Mouse (Mus musculus): ENCODE results near the gene Sdk2. TPM values are rescaled to one million over a fixed set of nuclear protein-coding genes. Genes with fewer than 3 reads are reported as not detected.

Sdk2 gene
- polyA plus RNA-seq, 1 experiment: 1.2 TPM

DNA sequence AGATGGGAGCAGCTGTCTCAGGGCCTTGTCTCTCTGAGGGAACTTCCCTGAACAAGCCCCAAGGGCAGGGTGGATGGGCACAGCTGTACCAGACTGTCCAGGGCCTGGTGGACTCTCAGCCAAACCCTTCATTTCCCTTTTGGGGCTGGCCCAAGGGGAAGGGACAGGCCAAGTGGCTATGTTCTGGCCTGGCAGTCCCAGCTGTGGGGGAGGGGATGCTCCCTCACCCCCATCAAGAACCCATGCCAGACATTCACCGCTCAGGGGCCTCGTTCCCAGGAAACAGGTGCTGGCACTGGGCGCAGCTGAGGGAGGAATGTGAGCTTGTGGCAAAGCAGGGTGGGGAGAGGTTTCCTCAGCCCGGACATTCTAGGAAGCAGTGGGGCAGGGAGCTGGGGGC, 15.5 kb downstream of the Sdk2 start:
- H3K4me3 ChIP-seq (replicated peaks; ENCODE audit: extremely low read depth, low read depth, low read length): no peak overlapping the region
- no peak for DNase-seq
- H3K4me1 ChIP-seq (ENCODE audit: control insufficient read depth, insufficient read depth, low read length): no peaks in the 10 kb centered on the region
- WGBS: 42% methylated on average over 4 of the region's 4 CpGs
- no peak for TF ChIP-seq CTCF (IDR thresholded peaks at IDR 0.05; ENCODE audit: insufficient read depth, low read length)

DNA sequence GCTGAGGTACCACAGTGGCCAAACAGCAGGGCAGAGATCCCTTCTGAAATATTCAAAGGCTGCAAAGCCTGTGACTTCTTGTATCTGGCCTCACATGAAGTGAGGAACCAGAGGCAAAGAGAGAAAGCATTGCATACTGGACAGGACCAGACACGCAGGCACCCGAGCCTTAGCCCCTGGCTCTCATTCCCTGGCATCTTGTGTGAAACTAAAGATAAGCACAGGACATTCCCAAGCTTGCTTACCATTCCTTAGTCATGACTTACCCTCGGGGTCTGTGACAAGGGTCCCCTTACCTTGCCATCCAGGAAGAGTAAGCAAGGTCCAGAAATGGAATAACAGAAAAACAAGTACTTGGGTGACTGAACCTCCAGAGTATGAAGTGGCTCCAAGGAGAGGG, 16.3 kb downstream of the Sdk2 start:
- Histone ChIP-seq H3K4me1 (ENCODE audit: control insufficient read depth, insufficient read depth, low read length) (no peaks in the 10 kb centered on the region), H3K4me3 (replicated peaks; ENCODE audit: extremely low read depth, low read depth, low read length) (no peak overlapping the region)
- 63% methylated on average over 3 of the region's 3 CpGs for WGBS
- DNase-seq: no peak
- no peak for TF ChIP-seq POLR2A (IDR thresholded peaks at IDR 0.05; ENCODE audit: borderline replicate concordance, extremely low read depth, low read depth, low read length)

DNA sequence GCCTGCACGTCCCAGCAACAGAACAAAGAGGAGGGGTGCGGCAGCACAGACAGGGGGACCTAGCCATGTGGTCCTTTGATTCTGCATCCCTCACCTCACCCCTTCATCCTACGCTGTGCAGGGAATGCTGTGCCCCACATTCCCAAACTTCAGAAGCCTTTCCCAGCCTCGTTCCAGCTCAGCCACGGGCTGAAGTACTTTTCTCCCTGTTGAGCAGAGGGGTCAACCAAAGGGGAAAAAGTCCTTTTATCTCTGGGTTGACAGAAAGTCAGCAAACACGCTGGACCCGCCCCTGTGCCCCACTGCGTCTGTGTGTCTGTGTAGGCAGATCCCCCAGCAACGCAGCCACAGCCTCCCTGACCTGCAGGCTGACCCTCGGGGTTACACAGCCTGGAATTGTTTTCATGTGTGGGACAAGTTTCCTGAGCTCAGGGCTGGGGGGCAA, 18.9 kb downstream of the Sdk2 start:
- 18% methylated on average over 10 of the region's 10 CpGs for WGBS
- no peaks in the 10 kb centered on the region for H3K4me1 ChIP-seq (ENCODE audit: control insufficient read depth, insufficient read depth, low read length)
- no peak overlapping the region for H3K4me3 ChIP-seq (replicated peaks; ENCODE audit: extremely low read depth, low read depth, low read length)
- TF ChIP-seq POLR2A (IDR thresholded peaks at IDR 0.05; ENCODE audit: borderline replicate concordance, extremely low read depth, low read depth, low read length): no peak
- DNase-seq: no peak

DNA sequence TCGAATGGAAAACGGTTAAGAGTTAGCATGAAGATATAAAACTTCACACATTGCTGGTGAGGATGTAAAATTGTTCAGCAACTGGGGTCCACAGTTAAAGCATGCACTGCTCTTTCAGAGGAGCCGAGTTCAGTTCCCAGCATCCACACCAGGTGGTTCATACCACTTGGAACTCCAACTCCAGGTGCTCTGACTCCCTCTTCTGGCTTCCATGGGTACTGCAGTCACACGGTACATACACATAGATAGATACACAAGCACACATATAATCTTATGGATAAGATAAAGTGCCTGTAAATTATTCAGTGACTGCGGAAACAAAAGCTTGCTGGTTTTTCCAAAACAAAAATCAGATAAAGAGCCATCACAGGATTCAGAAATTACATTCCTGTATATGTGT, 19.9 kb downstream of the Sdk2 start:
- H3K4me1 ChIP-seq (ENCODE audit: control insufficient read depth, insufficient read depth, low read length): no peaks in the 10 kb centered on the region
- TF ChIP-seq CTCF (IDR thresholded peaks at IDR 0.05; ENCODE audit: insufficient read depth, low read length) (no peak), POLR2A (IDR thresholded peaks at IDR 0.05; ENCODE audit: borderline replicate concordance, extremely low read depth, low read depth, low read length) (no peak)
- DNase-seq: no peak
- no peak overlapping the region for H3K4me3 ChIP-seq (replicated peaks; ENCODE audit: extremely low read depth, low read depth, low read length)
- WGBS: 95% methylated on average over 5 of the region's 5 CpGs

DNA sequence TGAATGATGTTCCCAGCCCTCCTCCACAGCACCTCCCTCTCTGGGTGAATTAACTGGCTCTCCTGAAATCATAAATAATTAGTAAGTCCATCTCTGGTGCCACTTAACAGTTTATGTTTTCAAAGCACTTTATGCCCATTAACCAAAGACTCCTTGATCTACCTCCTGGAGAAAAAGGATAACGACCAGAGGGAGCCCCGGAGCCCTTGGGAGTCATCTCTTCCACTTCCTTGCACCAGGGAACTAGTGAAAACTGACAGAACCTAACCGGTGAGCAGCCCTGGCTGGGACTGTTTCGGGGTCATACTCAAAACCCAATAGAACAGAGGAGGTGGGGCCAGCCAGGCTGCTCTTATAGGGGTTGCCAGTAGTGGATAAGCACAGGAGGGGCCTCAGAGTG, 22.5 kb downstream of the Sdk2 start:
- TF ChIP-seq POLR2A (IDR thresholded peaks at IDR 0.05; ENCODE audit: borderline replicate concordance, extremely low read depth, low read depth, low read length): no peak
- H3K4me3 ChIP-seq (replicated peaks; ENCODE audit: extremely low read depth, low read depth, low read length): no peak overlapping the region
- no peak for DNase-seq
- H3K4me1 ChIP-seq (ENCODE audit: control insufficient read depth, insufficient read depth, low read length): no peaks in the 10 kb centered on the region
- 70% methylated on average over 4 of the region's 4 CpGs for WGBS

DNA sequence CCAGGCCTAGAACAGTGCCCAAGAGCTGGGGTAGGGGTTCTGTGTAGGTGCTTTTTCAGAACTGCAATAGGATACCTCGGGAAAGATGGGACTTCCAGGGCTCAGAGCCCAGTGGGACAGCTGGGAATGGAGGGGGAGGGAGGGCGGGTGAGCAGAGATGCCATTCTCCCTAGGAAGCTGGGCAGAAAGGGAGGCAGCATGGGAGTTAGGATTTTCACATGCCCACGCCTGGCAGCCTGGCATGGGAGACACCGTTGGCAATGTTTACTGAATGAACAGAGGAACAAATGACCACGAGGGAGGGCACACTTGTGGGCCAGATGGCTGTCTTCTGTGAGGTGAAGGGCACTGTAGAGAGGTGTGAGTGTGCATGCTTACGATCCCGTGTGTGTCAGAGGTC, 23.3 kb downstream of the Sdk2 start:
- no peak for TF ChIP-seq CTCF (IDR thresholded peaks at IDR 0.05; ENCODE audit: insufficient read depth, low read length)
- 51% methylated on average over 7 of the region's 7 CpGs for WGBS
- DNase-seq: no peak
- Histone ChIP-seq H3K4me3 (replicated peaks; ENCODE audit: extremely low read depth, low read depth, low read length) (no peak overlapping the region), H3K4me1 (ENCODE audit: control insufficient read depth, insufficient read depth, low read length) (no peaks in the 10 kb centered on the region)

DNA sequence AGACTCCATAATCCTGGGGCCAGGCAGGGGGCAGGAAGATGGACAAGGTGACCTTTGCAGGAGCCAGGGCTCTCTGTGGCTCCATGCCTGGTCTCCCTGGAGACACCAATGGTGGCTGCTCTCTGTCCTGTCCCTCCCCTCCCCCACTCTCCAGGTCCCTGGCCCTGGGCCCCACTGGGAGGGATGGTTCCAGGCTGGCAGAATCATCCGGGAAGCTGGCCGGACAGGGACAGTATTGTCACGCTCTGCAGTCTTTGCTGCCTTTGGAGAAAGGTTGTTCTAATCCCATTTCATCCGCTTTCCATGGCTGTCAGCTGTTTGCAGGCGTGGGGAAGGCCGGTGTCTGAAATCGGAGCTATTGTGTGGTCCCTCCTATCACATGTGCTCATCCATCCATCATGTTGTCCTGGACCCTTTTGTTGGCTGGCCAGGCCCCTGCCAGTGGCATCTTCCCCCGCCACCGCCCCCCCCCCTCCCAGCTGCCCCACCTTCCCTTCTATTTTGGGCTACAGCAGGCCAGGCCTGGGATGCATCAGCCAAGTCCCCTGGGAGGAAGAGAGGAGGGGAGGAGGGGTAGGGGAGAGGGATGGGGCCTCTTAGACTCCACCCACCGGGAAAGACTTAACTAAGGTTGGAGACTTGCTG, 26.3 kb downstream of the Sdk2 start:
- no peak overlapping the region for H3K4me3 ChIP-seq (replicated peaks; ENCODE audit: extremely low read depth, low read depth, low read length)
- WGBS: 18% methylated on average over 10 of the region's 10 CpGs
- DNase-seq: no peak
- no peak for TF ChIP-seq POLR2A (IDR thresholded peaks at IDR 0.05; ENCODE audit: borderline replicate concordance, extremely low read depth, low read depth, low read length)
- TF ChIP-seq CTCF (IDR thresholded peaks at IDR 0.05; ENCODE audit: insufficient read depth, low read length): no peak
- no peaks in the 10 kb centered on the region for H3K4me1 ChIP-seq (ENCODE audit: control insufficient read depth, insufficient read depth, low read length)

DNA sequence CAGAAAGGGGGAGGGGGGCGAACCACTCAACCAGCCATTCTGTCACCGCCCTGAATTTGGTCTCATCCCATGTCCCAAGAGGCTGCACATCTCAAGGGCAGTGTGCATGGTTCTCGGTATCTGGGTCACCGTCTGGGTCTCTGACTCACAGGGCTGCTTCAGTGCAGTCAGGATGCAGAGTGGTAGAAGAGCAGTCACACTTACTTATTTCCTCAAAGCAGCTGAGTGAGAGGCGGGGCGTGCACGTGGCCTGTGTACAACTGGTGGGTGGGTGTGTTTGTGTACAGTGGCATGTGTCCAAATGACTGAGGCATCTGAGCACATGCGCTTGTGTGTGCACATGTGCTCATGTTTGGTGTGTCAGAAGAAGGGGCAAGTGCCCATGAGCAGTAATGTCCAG, 28.8 kb downstream of the Sdk2 start:
- Histone ChIP-seq H3K4me3 (replicated peaks; ENCODE audit: extremely low read depth, low read depth, low read length) (no peak overlapping the region), H3K4me1 (ENCODE audit: control insufficient read depth, insufficient read depth, low read length) (no peaks in the 10 kb centered on the region)
- no peak for TF ChIP-seq CTCF (IDR thresholded peaks at IDR 0.05; ENCODE audit: insufficient read depth, low read length)
- no peak for TF ChIP-seq POLR2A (IDR thresholded peaks at IDR 0.05; ENCODE audit: borderline replicate concordance, extremely low read depth, low read depth, low read length)
- WGBS: 48% methylated on average over 8 of the region's 8 CpGs
- no peak for DNase-seq

DNA sequence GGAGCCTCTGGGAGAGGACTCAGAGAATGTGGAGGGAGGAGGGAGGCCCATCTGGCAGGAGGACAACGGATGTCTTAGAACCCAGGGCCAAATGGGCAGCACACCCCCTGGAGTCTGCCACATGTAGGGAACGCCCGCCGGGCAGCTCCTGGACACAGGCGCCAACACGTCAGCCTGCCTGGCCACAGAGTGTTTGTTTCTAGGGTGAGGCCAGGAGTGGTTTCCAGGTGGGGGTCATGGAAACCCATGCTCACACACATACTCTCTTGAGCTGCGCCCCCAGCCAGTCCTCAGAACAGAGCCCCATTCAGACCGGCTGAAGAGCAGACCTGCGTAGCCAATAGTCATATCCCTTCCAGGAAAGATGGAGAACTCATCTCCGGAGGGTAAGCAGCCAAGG, 35.4 kb downstream of the Sdk2 start:
- WGBS: 82% methylated on average over 10 of the region's 10 CpGs
- Histone ChIP-seq H3K4me1 (ENCODE audit: control insufficient read depth, insufficient read depth, low read length) (no peaks in the 10 kb centered on the region), H3K4me3 (replicated peaks; ENCODE audit: extremely low read depth, low read depth, low read length) (no peak overlapping the region)
- no peak for DNase-seq
- TF ChIP-seq CTCF (IDR thresholded peaks at IDR 0.05; ENCODE audit: insufficient read depth, low read length): no peak
- no peak for TF ChIP-seq POLR2A (IDR thresholded peaks at IDR 0.05; ENCODE audit: borderline replicate concordance, extremely low read depth, low read depth, low read length)

DNA sequence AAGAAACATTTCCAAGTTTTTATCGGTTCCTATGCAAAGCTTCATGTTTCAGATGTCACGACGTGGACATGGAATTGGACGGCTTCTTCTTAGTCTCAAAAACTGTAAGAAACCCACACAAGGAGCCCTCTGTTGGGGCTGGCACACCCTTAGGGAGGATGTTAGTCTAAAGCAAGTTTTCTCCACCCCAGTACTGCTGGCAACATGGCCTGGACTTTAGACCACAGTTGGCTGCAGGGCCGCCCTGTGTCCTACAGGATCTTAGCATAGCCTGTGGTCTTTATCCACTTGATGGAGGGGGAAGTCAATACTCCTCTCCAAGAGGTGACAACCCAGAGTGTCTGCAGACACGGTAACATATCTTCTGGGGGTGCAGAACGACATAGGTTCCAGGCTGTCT, 36.6 kb downstream of the Sdk2 start:
- WGBS: 74% methylated on average over 7 of the region's 7 CpGs
- no peak for DNase-seq
- Histone ChIP-seq H3K4me1 (ENCODE audit: control insufficient read depth, insufficient read depth, low read length) (no peaks in the 10 kb centered on the region), H3K4me3 (replicated peaks; ENCODE audit: extremely low read depth, low read depth, low read length) (no peak overlapping the region)
- no peak for TF ChIP-seq CTCF (IDR thresholded peaks at IDR 0.05; ENCODE audit: insufficient read depth, low read length)
- TF ChIP-seq POLR2A (IDR thresholded peaks at IDR 0.05; ENCODE audit: borderline replicate concordance, extremely low read depth, low read depth, low read length): no peak

DNA sequence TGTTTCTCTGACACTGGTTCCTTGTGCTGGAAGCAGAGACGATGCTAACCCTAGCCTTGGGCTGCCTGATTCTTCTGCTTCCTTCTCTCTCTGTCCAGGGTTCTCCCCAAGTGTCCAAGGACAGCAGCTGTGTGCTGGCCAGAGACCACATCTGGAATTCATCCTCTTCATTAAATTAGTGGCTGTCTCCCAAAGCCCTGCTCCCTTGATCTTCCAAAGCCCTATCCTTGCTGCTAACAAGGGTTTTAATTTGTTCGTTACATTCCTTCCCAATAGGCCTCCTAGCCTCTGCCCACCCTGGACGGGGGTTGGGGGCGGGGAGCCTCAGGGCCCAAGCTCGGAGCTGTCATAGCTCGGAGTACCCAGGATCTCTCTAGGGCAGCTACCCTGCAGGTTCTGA, 38.3 kb downstream of the Sdk2 start:
- Histone ChIP-seq H3K4me1 (ENCODE audit: control insufficient read depth, insufficient read depth, low read length) (no peaks in the 10 kb centered on the region), H3K4me3 (replicated peaks; ENCODE audit: extremely low read depth, low read depth, low read length) (no peak overlapping the region)
- DNase-seq: no peak
- TF ChIP-seq CTCF (IDR thresholded peaks at IDR 0.05; ENCODE audit: insufficient read depth, low read length): no peak
- no peak for TF ChIP-seq POLR2A (IDR thresholded peaks at IDR 0.05; ENCODE audit: borderline replicate concordance, extremely low read depth, low read depth, low read length)
- 51% methylated on average over 6 of the region's 6 CpGs for WGBS

Data from lung, adult 2 months (tissue).